Mouse (Mus musculus): ENCODE results near the gene Eef1a2. TPM values are rescaled to one million over a fixed set of nuclear protein-coding genes. Genes with fewer than 3 reads are reported as not detected.
A peak's percentile ranks its signal among the peaks of the same experiment; 100 is the strongest.

Eef1a2 gene
- polyA plus RNA-seq, 1 experiment from 2014 or later, result 0.32 TPM

- Histone ChIP-seq H3K36me3 (ENCODE audit: control insufficient read depth, insufficient read depth, low read length) (no peaks in the 10 kb centered on the region), H3K27me3 (replicated peaks; ENCODE audit: control insufficient read depth, insufficient read depth, low read length) (peaks cover 60% of the 10 kb centered on the region), H3K4me3 (ENCODE audit: low read depth, low read length) (no peak overlapping the region), H3K4me2 (ENCODE audit: low read length) (peak overlapping the region; percentile 88), H3K27ac (ENCODE audit: low read depth) (no peak overlapping the region), H3K9me3 (ENCODE audit: control insufficient read depth, low read length) (no peaks in the 10 kb centered on the region), H3K4me1 (replicated peaks; ENCODE audit: control insufficient read depth, insufficient read depth, low read length) (no peaks in the 10 kb centered on the region), H3K9ac (ENCODE audit: low read length) (no peak overlapping the region)
- DNase-seq (ENCODE audit: low spot score) (no peak), ATAC-seq (replicated peaks; ENCODE audit: low FRiP score, low TSS enrichment, low read depth) (no peak)
- 43% methylated on average over 4 of the region's 4 CpGs for WGBS
Measured at GRCm38 (mm10) chr2:181146976-181147545, 9.8 kb downstream of the Eef1a2 start.

- no peaks in the 10 kb centered on the region for H3K4me1 ChIP-seq (replicated peaks; ENCODE audit: control insufficient read depth, insufficient read depth, low read length)
- ATAC-seq (replicated peaks; ENCODE audit: low FRiP score, low TSS enrichment, low read depth), result no peak
- H3K4me2 ChIP-seq (ENCODE audit: low read length), result no peak overlapping the region
- no peak overlapping the region for H3K27ac ChIP-seq (ENCODE audit: low read depth)
- DNase-seq (ENCODE audit: low spot score), result no peak
- H3K9me3 ChIP-seq (ENCODE audit: control insufficient read depth, low read length), result no peaks in the 10 kb centered on the region
- no peak overlapping the region for H3K4me3 ChIP-seq (ENCODE audit: low read depth, low read length)
- H3K9ac ChIP-seq (ENCODE audit: low read length), result no peak overlapping the region
- no peaks in the 10 kb centered on the region for H3K36me3 ChIP-seq (ENCODE audit: control insufficient read depth, insufficient read depth, low read length)
- WGBS, result 79% methylated on average over 2 of the region's 2 CpGs
- peaks cover 47% of the 10 kb centered on the region for H3K27me3 ChIP-seq (replicated peaks; ENCODE audit: control insufficient read depth, insufficient read depth, low read length)
Measured at GRCm38 (mm10) chr2:181144675-181145074, 12.1 kb downstream of the Eef1a2 start.

DNA sequence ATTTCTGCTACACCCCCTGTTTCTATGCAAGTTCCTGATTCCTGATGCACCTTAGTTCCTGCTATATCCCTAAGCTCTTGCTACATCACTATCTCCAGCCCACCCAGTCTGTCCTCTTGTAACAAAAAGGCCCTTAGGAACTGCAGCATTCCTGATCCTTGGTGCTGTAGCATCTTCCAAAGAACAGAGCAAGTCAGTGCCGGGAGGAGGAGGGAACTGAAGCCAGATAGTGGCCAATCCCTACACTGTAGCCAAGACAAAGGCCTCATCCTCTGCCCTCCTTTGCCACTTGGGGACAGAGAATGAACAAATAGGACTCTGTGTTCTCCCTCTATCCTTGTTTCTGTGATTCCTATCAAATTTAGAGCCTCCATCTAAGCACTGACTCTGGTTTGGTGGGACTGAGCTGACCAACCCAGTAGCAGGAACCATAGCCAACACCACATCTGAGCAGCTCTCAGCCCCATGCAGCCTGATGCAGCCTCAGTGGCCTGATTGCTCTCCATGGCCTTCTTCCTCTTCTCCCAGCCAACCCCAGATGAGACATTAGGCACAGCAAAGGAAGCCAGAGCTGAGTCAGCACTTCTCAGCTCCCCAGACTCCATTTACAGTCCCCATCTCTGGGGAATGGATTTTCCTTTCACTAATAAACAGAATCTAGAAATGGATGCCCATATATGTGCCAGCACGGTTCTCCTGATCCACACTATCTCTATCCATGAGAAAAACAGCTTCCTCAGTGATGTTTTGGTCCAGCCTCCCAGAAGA is 13.1 kb downstream of the Eef1a2 start:
- peaks cover 38% of the 10 kb centered on the region for H3K27me3 ChIP-seq (replicated peaks; ENCODE audit: control insufficient read depth, insufficient read depth, low read length)
- ATAC-seq (replicated peaks; ENCODE audit: low FRiP score, low TSS enrichment, low read depth), result no peak

DNA sequence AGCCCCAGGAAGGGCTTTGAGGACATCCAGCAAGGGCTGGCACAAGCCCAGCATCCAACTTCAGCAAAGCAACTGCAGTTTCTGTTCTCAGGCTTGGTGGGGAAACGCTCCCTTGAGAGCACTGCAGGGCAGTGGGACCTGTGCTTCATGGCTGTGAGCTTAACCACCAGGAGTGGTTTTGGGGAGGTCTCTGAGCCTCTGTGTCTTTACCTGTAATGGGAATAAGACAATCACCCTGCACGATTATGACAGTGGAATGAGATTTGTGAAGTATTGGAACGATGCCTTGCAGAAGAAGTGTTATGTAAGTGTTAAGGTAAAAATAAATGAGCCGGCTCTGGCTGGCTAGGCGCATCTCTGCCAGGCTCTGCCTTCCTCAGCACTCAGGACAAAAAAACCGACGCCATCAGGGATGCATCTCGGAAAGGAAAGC is 14.1 kb downstream of the Eef1a2 start:
- Histone ChIP-seq H3K4me1 (replicated peaks; ENCODE audit: control insufficient read depth, insufficient read depth, low read length) (no peaks in the 10 kb centered on the region), H3K9ac (ENCODE audit: low read length) (no peak overlapping the region), H3K36me3 (ENCODE audit: control insufficient read depth, insufficient read depth, low read length) (no peaks in the 10 kb centered on the region), H3K4me3 (ENCODE audit: low read depth, low read length) (no peak overlapping the region), H3K27me3 (replicated peaks; ENCODE audit: control insufficient read depth, insufficient read depth, low read length) (peaks cover 29% of the 10 kb centered on the region), H3K9me3 (ENCODE audit: control insufficient read depth, low read length) (no peaks in the 10 kb centered on the region), H3K4me2 (ENCODE audit: low read length) (no peak overlapping the region), H3K27ac (ENCODE audit: low read depth) (no peak overlapping the region)
- 62% methylated on average over 8 of the region's 8 CpGs for WGBS
- no peak for ATAC-seq (replicated peaks; ENCODE audit: low FRiP score, low TSS enrichment, low read depth)
- no peak for DNase-seq (ENCODE audit: low spot score)

More for the DNA sequence above, 13.1 kb downstream of the Eef1a2 start:
- Histone ChIP-seq H3K9ac (ENCODE audit: low read length) (no peak overlapping the region), H3K9me3 (ENCODE audit: control insufficient read depth, low read length) (no peaks in the 10 kb centered on the region), H3K27ac (ENCODE audit: low read depth) (no peak overlapping the region), H3K4me1 (replicated peaks; ENCODE audit: control insufficient read depth, insufficient read depth, low read length) (no peaks in the 10 kb centered on the region), H3K36me3 (ENCODE audit: control insufficient read depth, insufficient read depth, low read length) (no peaks in the 10 kb centered on the region), H3K4me2 (ENCODE audit: low read length) (no peak overlapping the region), H3K4me3 (ENCODE audit: low read depth, low read length) (no peak overlapping the region)
- DNase-seq (ENCODE audit: low spot score), result no peak
- 66% methylated on average over 2 of the region's 2 CpGs for WGBS

DNA sequence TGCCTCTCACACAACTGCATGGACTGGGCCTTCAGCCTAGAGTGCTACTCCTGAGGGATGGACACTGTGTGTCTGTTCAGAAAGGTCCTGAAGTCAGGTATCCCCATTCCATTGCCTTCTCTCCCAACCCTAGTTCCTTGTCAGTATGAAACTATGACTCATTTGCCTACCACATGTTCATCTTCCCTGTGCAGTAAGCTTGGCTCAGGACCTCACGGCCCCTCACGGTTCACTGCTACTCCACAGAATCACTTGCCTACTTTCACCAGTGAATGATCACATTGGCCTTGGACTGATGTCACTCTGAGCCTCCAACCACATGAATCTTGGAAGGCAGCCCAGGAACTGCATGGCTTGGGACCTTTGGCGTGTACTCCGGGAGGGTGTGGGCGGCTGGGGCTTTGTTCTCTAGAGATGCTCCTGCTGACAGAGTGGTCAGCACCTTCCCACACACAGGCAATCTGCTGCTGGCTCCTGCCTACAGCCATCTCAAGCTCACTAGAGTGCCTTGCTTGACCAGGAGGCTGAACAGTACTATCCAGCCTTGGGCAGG is 17.1 kb downstream of the Eef1a2 start:
- H3K4me2 ChIP-seq (ENCODE audit: low read length), result no peak overlapping the region
- H3K4me1 ChIP-seq (replicated peaks; ENCODE audit: control insufficient read depth, insufficient read depth, low read length), result 0 out of 2 replicates have a peak, but pooled peaks cover under 1% of the 10 kb centered on the region
- ATAC-seq (replicated peaks; ENCODE audit: low FRiP score, low TSS enrichment, low read depth), result no peak

DNA sequence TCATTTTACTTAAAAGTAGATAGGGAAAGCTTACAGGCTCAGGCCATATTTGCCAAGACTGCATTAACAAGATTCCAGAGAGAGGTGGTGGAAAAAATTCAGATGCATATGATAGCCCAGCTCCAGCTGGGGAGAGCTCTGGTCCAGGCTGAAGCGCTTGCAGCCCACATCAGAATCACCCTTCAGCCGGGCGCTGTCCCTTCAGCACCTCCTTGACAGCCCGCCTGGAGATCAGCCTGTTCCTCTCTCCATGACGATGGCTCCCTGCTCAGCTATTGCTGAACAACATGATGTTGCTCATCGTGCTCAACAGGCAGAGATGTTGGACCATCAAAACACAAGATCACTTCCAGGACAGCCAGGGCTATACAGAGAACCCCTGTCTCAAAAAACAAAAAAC is 19.9 kb downstream of the Eef1a2 start:
- DNase-seq (ENCODE audit: low spot score) (peak; percentile 90), ATAC-seq (replicated peaks; ENCODE audit: low FRiP score, low TSS enrichment, low read depth) (no peak)
- H3K27ac ChIP-seq (ENCODE audit: low read depth), result no peak overlapping the region
- H3K4me2 ChIP-seq (ENCODE audit: low read length), result no peak overlapping the region
- H3K4me3 ChIP-seq (ENCODE audit: low read depth, low read length), result no peak overlapping the region
- peaks cover 48% of the 10 kb centered on the region for H3K27me3 ChIP-seq (replicated peaks; ENCODE audit: control insufficient read depth, insufficient read depth, low read length)
- no peaks in the 10 kb centered on the region for H3K36me3 ChIP-seq (ENCODE audit: control insufficient read depth, insufficient read depth, low read length)
- H3K4me1 ChIP-seq (replicated peaks; ENCODE audit: control insufficient read depth, insufficient read depth, low read length), result 0 out of 2 replicates have a peak, but pooled peaks cover 4% of the 10 kb centered on the region
- no peak overlapping the region for H3K9ac ChIP-seq (ENCODE audit: low read length)
- H3K9me3 ChIP-seq (ENCODE audit: control insufficient read depth, low read length), result no peaks in the 10 kb centered on the region
- 4% methylated on average over 6 of the region's 6 CpGs for WGBS

More for the DNA sequence above, 17.1 kb downstream of the Eef1a2 start:
- 92% methylated on average over 5 of the region's 5 CpGs for WGBS
- Histone ChIP-seq H3K36me3 (ENCODE audit: control insufficient read depth, insufficient read depth, low read length) (no peaks in the 10 kb centered on the region), H3K9ac (ENCODE audit: low read length) (no peak overlapping the region), H3K4me3 (ENCODE audit: low read depth, low read length) (no peak overlapping the region), H3K9me3 (ENCODE audit: control insufficient read depth, low read length) (no peaks in the 10 kb centered on the region), H3K27ac (ENCODE audit: low read depth) (no peak overlapping the region), H3K27me3 (replicated peaks; ENCODE audit: control insufficient read depth, insufficient read depth, low read length) (peaks cover 22% of the 10 kb centered on the region)
- DNase-seq (ENCODE audit: low spot score), result no peak

GRCm38 (mm10) chr2:181135446-181135818 is 21.4 kb downstream of the Eef1a2 start:
- Histone ChIP-seq H3K4me1 (replicated peaks; ENCODE audit: control insufficient read depth, insufficient read depth, low read length) (0 out of 2 replicates have a peak, but pooled peaks cover 4% of the 10 kb centered on the region), H3K4me3 (ENCODE audit: low read depth, low read length) (peak overlapping the region; percentile 42; the same call in 1 of the 2 replicates), H3K9ac (ENCODE audit: low read length) (no peak overlapping the region), H3K4me2 (ENCODE audit: low read length) (no peak overlapping the region), H3K36me3 (ENCODE audit: control insufficient read depth, insufficient read depth, low read length) (no peaks in the 10 kb centered on the region), H3K9me3 (ENCODE audit: control insufficient read depth, low read length) (no peaks in the 10 kb centered on the region), H3K27ac (ENCODE audit: low read depth) (no peak overlapping the region), H3K27me3 (replicated peaks; ENCODE audit: control insufficient read depth, insufficient read depth, low read length) (peaks cover 60% of the 10 kb centered on the region)
- DNase-seq (ENCODE audit: low spot score) (no peak), ATAC-seq (replicated peaks; ENCODE audit: low FRiP score, low TSS enrichment, low read depth) (no peak)
- 10% methylated on average over 4 of the region's 4 CpGs for WGBS

DNA sequence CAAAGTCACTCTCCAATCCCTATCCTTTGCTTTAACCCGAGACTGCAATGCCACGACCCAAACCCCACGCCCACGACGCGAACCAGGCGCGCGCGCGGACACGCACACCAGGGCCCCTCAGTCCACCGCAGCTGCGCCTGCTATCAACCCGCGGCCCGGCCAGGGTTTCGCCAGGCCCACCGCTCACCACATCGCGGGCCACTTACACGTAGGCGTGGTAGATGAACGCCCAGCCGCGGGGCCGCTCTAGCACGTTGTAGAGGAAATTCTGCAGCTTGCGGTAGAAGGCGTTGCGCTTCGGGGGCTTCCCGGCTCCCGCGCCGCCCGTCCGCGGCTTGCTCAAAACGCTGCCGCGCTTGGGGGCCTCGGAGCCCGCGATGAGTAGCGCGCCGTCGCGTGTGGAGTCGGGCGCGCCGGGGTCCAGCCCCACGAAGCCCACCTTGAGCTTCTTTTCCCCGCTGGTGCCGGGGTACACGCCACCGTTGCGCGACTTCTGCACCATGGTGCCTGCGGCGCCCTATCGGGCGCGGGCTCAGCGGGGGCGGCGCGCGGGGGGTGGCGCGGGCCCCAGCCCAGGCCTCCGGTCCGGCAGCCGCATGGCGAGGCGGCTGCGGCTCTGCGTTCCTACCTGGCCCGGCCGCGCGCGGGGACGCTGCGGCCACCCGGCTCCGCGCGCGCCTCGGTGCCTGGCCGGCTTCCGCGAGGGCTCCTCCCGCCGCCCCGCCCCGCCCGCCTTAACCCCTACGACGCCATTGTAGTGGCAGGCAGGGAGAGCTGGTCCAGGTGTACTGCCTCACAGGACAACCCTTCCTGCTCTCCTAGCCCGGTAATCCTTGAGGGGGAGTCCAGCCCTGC is 22.0 kb downstream of the Eef1a2 start, which contains the start of gene Kcnq2:
Kcnq2 (minus strand) TSS at position 710 of the 855 bp plus-strand sequence.
- ATAC-seq (replicated peaks; ENCODE audit: low FRiP score, low TSS enrichment, low read depth) (no peak), DNase-seq (ENCODE audit: low spot score) (no peak)
- WGBS, result under 1% methylated on average over 88 of the region's 104 CpGs

More for the DNA sequence above, 22.0 kb downstream of the Eef1a2 start, which contains the start of gene Kcnq2:
- Histone ChIP-seq H3K36me3 (ENCODE audit: control insufficient read depth, insufficient read depth, low read length) (no peaks in the 10 kb centered on the region), H3K4me2 (ENCODE audit: low read length) (peak within 1 kb of the TSS; percentile 77), H3K9me3 (ENCODE audit: control insufficient read depth, low read length) (no peaks in the 10 kb centered on the region), H3K27me3 (replicated peaks; ENCODE audit: control insufficient read depth, insufficient read depth, low read length) (peaks cover 60% of the 10 kb centered on the region), H3K9ac (ENCODE audit: low read length) (no peak within 1 kb of the TSS), H3K4me3 (ENCODE audit: low read depth, low read length) (peak within 1 kb of the TSS; percentile 42), H3K27ac (ENCODE audit: low read depth) (no peak within 1 kb of the TSS), H3K4me1 (replicated peaks; ENCODE audit: control insufficient read depth, insufficient read depth, low read length) (0 out of 2 replicates have a peak, but pooled peaks cover 4% of the 10 kb centered on the region)
